Mouse (Mus musculus) naive thymus-derived CD4-positive, alpha-beta T cell, adult 2 months (primary cell): Measurements from ENCODE around the gene Rrnad1.
A peak's percentile ranks its signal among the peaks of the same experiment; 100 is the strongest.

Experiments
- DNase-seq: peaks from one replicate; pipeline ENCODE4 v3.0.0-alpha.2; 2011; ENCODE audit warnings: low read depth

The Rrnad1 gene

GRCm38 (mm10) chr3:87884708-87885251, 45.7 kb downstream of the Rrnad1 start:
- DNase-seq = peak; percentile 57

DNA sequence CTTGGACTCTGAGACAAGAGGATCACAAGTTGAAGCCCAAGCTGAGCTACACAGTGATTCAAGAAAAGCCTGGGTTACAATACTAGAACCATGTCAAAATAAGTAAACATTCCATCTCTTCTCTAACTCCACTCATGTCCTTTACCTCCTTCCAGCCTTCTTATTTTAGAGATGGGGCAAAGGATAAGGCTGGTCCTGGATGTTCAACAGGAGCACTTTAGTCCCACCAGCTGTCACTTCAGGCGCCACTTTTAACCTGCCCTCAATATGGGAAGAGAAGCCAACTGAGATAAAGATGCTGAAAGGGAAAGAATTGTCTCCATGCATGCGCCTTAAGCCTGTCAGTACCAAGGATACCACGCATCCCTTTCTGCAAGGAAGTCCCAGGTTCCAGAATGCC, 46.2 kb downstream of the Rrnad1 start:
- no peak for DNase-seq

DNA sequence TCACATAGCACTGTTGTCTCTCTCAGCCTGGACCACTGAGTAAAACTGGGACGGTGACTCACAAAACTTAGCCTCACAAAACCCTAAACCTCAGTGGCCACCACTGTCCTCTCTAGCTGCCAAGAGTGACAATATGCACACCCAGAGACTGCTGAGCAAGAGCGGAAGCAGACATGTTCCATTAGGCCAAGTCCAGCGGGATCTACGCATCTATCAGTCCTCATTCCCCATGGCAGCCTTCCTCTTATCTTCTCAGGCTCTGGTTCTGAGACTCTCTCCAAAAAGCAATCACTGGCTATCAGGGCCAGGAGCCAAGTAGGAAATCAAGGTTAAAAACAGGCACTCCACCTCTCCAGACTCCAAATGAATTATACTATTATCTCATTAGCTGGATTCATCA, 52.8 kb downstream of the Rrnad1 start:
- DNase-seq = no peak
